Mouse (Mus musculus) hindbrain, embryonic 14.5 days (tissue): ENCODE measurements around the gene Trim37. TPM values are rescaled to one million over a fixed set of nuclear protein-coding genes. Genes with fewer than 3 reads are reported as not detected.
A peak's percentile ranks its signal among the peaks of the same experiment; 100 is the strongest.

Source experiments
- ATAC-seq: fragments of 200-750 bp; cut with Nextera tagmentation; 2 replicates; pipeline ENCODE4 v1.8.0; 2017; ENCODE audit warnings: moderate number of reproducible peaks, mild to moderate bottlenecking, moderate TSS enrichment, moderate library complexity; ENCODE audit not compliant: low FRiP score
- DNase-seq: peaks from one replicate; pipeline ENCODE4 v3.0.0-alpha.2; 2015; ENCODE audit warnings: low spot score
- H3K27ac ChIP-seq: fragments of 300-500 bp; sonication (generic); 2 replicates; pipeline ENCODE4 v1.5.1; 2014; ENCODE audit warnings: mild to moderate bottlenecking, moderate library complexity
- H3K27me3 ChIP-seq: fragments of 300-500 bp; sonication (generic); 2 replicates; pipeline ENCODE4 v1.6.1; 2014; ENCODE audit warnings: mild to moderate bottlenecking, low read length, mixed read lengths; ENCODE audit not compliant: control insufficient read depth, insufficient read depth
- H3K36me3 ChIP-seq: fragments of 300-500 bp; sonication (generic); replicated peaks from 2 replicates; pipeline ENCODE4 v1.6.1; 2014; ENCODE audit not compliant: control insufficient read depth, insufficient read depth
- H3K4me1 ChIP-seq: fragments of 300-500 bp; sonication (generic); replicated peaks from 2 replicates; pipeline ENCODE4 v1.6.1; 2014; ENCODE audit warnings: antibody characterized with exemption, low read length, mixed read lengths; ENCODE audit not compliant: control insufficient read depth, insufficient read depth
- H3K4me2 ChIP-seq: fragments of 300-500 bp; sonication (generic); replicated peaks from 2 replicates; pipeline ENCODE4 v1.6.1; 2014; ENCODE audit warnings: mild to moderate bottlenecking, moderate library complexity
- H3K4me3 ChIP-seq: fragments of 300-500 bp; sonication (generic); replicated peaks from 2 replicates; pipeline ENCODE4 v1.5.1; 2014; ENCODE audit warnings: mild to moderate bottlenecking, low read length
- H3K9ac ChIP-seq: fragments of 300-500 bp; sonication (generic); 2 replicates; pipeline ENCODE4 v1.6.1; 2014
- H3K9me3 ChIP-seq: fragments of 300-500 bp; sonication (generic); 2 replicates; pipeline ENCODE4 v1.6.1; 2016; ENCODE audit warnings: low read length; ENCODE audit not compliant: control insufficient read depth
- WGBS: fragments of 180-500 bp; shearing (Covaris S2); extraction: QIAGEN DNeasy Blood & Tissue Kit; methylation state at CpG from one replicate; pipeline ENCODE4 v1.1.7; 2014; 5-methylcytosine and 5-hydroxymethylcytosine counted together
- polyA plus RNA-seq: library from polyadenylated mRNA; unstranded; fragments of >200 nt; fragmentation: Nextera tagmentation; extraction: Ambion mirVana; gene quantifications from 2 replicates; pipeline ENCODE4 v1.2.1, GENCODE M21; 2014

Gene Trim37
- polyA plus RNA-seq, 1 experiment from 2014 or later: 104 TPM

- Histone ChIP-seq H3K9me3 (no peaks in the 10 kb centered on the region), H3K27ac (no peak overlapping the region), H3K4me2 (no peak overlapping the region), H3K4me3 (no peak overlapping the region), H3K36me3 (peaks cover 31% of the 10 kb centered on the region), H3K9ac (no peak overlapping the region), H3K27me3 (no peaks in the 10 kb centered on the region), H3K4me1 (no peaks in the 10 kb centered on the region)
- 86% methylated on average over 4 of the region's 4 CpGs for WGBS
- DNase-seq: no peak
- no peak for ATAC-seq
Observed at GRCm38 (mm10) chr11:87240833-87241215, 113.9 kb downstream of the Trim37 start.

DNA sequence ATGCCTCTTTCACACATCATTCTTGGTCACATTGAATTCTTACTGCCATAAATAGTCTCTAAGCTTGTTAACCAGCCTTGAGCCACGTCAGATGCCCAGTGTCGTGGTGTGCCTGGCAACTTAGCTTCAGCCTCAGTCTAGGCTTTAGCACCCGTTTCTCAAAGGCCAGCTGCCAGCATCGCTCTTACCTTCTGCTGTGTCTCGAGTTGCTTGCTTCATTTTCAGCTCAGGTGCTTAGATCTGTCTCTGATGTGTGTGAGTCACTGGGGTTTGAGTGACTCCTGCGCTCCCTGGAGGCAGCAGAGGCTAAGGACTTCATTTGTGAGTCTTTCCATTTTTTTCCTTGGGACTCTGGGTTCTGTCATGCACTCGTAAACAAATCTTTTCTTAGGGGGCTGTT is 114.4 kb downstream of the Trim37 start:
- Histone ChIP-seq H3K4me3 (no peak overlapping the region), H3K27ac (no peak overlapping the region), H3K9me3 (no peaks in the 10 kb centered on the region), H3K9ac (no peak overlapping the region), H3K36me3 (peaks cover 28% of the 10 kb centered on the region), H3K4me2 (no peak overlapping the region), H3K27me3 (no peaks in the 10 kb centered on the region), H3K4me1 (no peaks in the 10 kb centered on the region)
- 82% methylated on average over 7 of the region's 7 CpGs for WGBS
- no peak for ATAC-seq
- no peak for DNase-seq

DNA sequence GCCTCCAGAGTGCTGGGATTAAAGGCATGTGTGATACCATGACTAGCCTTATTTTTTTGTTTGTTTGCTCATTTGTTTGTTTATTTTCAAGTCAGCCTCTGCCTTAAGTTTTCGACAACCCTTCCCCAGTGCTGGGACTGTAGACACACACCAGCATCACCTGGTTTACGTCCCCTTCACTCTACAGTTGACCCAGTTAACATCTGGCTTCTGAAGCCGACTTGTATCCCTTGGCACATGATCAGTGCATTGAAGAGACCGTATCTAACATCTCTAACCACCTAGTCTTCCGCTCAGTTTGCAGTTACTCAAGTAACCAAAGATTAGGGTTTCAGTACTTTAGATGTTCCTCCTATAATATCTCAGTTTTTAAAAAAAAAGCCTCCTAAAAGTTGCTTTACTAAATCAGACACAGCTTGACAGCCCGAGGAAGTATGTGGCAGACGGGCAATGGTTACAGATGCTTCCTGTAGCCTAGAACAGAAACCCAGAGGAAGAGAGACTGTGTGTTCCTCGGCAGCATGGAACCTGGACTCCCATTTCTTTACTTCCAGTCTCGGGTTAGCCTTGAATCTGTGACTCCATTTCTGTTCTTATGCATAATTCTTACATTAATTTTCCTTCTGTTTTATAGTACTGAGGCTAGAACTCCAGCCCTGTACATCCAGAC is 118.4 kb downstream of the Trim37 start:
- H3K27me3 ChIP-seq: no peaks in the 10 kb centered on the region
- ATAC-seq (no peak), DNase-seq (no peak)
- no peak overlapping the region for H3K4me2 ChIP-seq
- no peaks in the 10 kb centered on the region for H3K9me3 ChIP-seq
- H3K36me3 ChIP-seq: peaks cover 13% of the 10 kb centered on the region; the same call in 1 of the 2 replicates
- H3K27ac ChIP-seq: no peak overlapping the region
- H3K4me3 ChIP-seq: no peak overlapping the region
- no peak overlapping the region for H3K9ac ChIP-seq
- 91% methylated on average over 9 of the region's 9 CpGs for WGBS
- no peaks in the 10 kb centered on the region; the same call in 1 of the 2 replicates for H3K4me1 ChIP-seq

GRCm38 (mm10) chr11:87246107-87246651 is 119.3 kb downstream of the Trim37 start:
- H3K4me2 ChIP-seq: no peak overlapping the region
- H3K36me3 ChIP-seq: peaks cover 7% of the 10 kb centered on the region; the same call in 1 of the 2 replicates
- 74% methylated on average over 4 of the region's 4 CpGs for WGBS
- H3K4me3 ChIP-seq: no peak overlapping the region
- H3K9ac ChIP-seq: no peak overlapping the region
- ATAC-seq (no peak), DNase-seq (no peak)
- no peak overlapping the region for H3K27ac ChIP-seq
- no peaks in the 10 kb centered on the region; the same call in 1 of the 2 replicates for H3K4me1 ChIP-seq
- H3K9me3 ChIP-seq: no peaks in the 10 kb centered on the region
- H3K27me3 ChIP-seq: no peaks in the 10 kb centered on the region

- no peaks in the 10 kb centered on the region for H3K27me3 ChIP-seq
- 59% methylated on average over 9 of the region's 9 CpGs for WGBS
- no peaks in the 10 kb centered on the region for H3K9me3 ChIP-seq
- H3K36me3 ChIP-seq: peaks cover 6% of the 10 kb centered on the region; the same call in 1 of the 2 replicates
- no peak overlapping the region for H3K9ac ChIP-seq
- no peak for ATAC-seq
- H3K4me3 ChIP-seq: no peak overlapping the region
- H3K4me2 ChIP-seq: no peak overlapping the region
- no peaks in the 10 kb centered on the region; the same call in 1 of the 2 replicates for H3K4me1 ChIP-seq
- no peak overlapping the region for H3K27ac ChIP-seq
- no peak for DNase-seq
Observed at GRCm38 (mm10) chr11:87246724-87247493, 120.0 kb downstream of the Trim37 start.

DNA sequence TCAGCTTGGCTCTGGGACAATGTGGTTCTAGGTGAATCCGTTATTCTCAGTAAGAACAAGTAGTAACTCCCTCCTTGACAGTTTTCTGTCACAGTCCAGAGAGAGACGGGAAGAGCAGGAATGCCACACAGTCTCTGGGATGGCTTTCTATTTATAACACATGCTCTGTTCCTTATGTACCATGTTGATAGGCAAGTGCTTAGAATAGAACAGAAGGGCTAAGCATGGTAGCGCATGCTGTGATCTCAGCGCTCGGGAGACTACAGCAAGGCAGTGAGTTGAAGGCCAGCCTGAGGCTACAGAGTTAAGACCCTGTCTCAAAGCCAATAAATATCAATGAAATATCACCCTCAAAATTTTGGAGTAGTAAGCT is 120.6 kb downstream of the Trim37 start:
- WGBS: 66% methylated on average over 5 of the region's 5 CpGs
- Histone ChIP-seq H3K27me3 (no peaks in the 10 kb centered on the region), H3K4me2 (no peak overlapping the region), H3K27ac (no peak overlapping the region), H3K9ac (no peak overlapping the region), H3K9me3 (no peaks in the 10 kb centered on the region), H3K36me3 (peaks cover 3% of the 10 kb centered on the region; the same call in 1 of the 2 replicates), H3K4me3 (no peak overlapping the region), H3K4me1 (no peaks in the 10 kb centered on the region; the same call in 1 of the 2 replicates)
- DNase-seq (no peak), ATAC-seq (no peak)

DNA sequence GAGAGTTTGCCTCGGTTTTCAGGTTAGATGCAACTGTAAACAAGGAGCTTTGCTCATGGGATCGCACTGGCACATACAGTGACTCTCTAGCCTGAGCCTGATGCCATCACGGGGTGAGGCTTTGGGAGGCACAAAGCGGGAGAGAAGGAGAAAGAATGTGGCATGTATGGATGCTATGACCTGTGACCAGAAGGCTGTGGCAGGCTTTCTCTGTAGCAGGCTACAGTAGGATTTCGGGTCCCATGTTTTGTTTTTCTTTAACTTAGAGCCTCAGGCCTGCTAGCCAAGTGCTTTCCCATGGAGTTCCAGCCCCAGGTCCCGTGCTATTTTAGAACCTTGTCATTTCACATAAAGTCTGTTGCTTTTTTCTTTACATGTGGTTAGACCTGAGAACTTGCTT is 123.3 kb downstream of the Trim37 start:
- H3K9ac ChIP-seq: no peak overlapping the region
- 80% methylated on average over 6 of the region's 6 CpGs for WGBS
- H3K27me3 ChIP-seq: no peaks in the 10 kb centered on the region
- no peak for DNase-seq
- no peak for ATAC-seq
- H3K4me2 ChIP-seq: no peak overlapping the region
- no peaks in the 10 kb centered on the region for H3K9me3 ChIP-seq
- no peak overlapping the region for H3K4me3 ChIP-seq
- H3K27ac ChIP-seq: no peak overlapping the region
- no peaks in the 10 kb centered on the region for H3K36me3 ChIP-seq
- peaks cover 4% of the 10 kb centered on the region; the same call in 1 of the 2 replicates for H3K4me1 ChIP-seq

DNA sequence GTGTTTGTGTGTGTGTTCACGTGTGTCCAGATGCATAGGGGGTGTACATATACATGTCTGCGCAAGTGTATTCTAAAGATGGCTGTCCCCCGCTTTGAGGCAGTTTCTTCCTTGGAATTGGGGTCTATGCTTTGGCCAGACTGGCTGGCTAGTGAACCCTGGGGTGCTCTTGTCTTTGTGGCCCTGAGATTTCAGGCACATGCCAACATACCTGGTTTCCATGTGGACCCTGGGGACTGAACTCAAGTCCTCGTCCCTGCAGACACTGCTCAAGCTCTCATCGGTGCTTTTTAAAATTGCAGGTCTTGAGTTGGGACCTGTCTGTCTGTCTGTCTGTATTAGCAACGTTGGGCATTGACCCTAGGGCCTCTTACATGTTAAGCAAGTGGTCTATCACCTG is 126.4 kb downstream of the Trim37 start:
- Histone ChIP-seq H3K4me3 (no peak overlapping the region), H3K9me3 (no peaks in the 10 kb centered on the region), H3K27me3 (no peaks in the 10 kb centered on the region), H3K4me1 (peaks cover 4% of the 10 kb centered on the region; the same call in 1 of the 2 replicates), H3K27ac (no peak overlapping the region), H3K4me2 (no peak overlapping the region), H3K36me3 (no peaks in the 10 kb centered on the region), H3K9ac (no peak overlapping the region)
- ATAC-seq (no peak), DNase-seq (no peak)
- WGBS: 92% methylated on average over 6 of the region's 6 CpGs

GRCm38 (mm10) chr11:87254149-87254548 is 127.3 kb downstream of the Trim37 start:
- H3K36me3 ChIP-seq: no peaks in the 10 kb centered on the region
- WGBS: 68% methylated on average over 5 of the region's 5 CpGs
- no peaks in the 10 kb centered on the region for H3K9me3 ChIP-seq
- H3K4me3 ChIP-seq: no peak overlapping the region
- DNase-seq: no peak
- H3K27ac ChIP-seq: peak overlapping the region; percentile 20; the same call in 1 of the 2 replicates
- peaks cover 4% of the 10 kb centered on the region; the same call in 1 of the 2 replicates for H3K4me1 ChIP-seq
- ATAC-seq: no peak
- no peaks in the 10 kb centered on the region for H3K27me3 ChIP-seq
- H3K4me2 ChIP-seq: no peak overlapping the region
- H3K9ac ChIP-seq: no peak overlapping the region
